In the genomic region with DNA sequence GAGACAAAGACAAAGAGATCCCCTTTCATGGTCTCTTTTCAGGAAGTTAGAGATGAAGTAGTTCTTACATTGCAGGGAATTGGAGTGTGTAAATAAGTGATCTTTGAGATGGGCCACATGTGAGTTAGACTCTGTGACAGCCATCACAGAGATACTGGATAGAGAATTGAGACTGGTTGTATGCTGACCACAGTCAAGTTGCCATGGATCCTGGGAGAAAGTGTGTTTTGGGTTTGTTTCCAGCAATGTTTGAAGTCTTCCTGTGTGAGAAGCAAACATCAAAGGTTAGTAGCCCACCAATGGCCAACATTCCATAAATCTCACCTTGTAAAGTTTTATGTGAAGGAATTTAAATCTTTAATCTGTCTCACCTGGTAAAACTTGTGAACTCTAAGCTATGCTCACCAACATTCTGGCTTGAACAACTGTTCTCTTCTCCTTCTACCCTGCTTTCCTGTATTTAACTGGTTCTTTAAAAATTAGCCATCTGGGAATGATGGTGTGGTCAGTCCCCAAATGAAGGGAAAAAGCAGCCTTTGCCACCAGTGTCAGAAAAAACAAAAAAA, we compare ENCODE assay signal across 23 mouse cellular contexts.
A peak's percentile ranks its signal among the peaks of the same experiment; 100 is the strongest.
DNase-seq lines count a peak whose midpoint lies in the region; ATAC-seq lines count a peak whose summit lies in the region.
"Had no signal": no experiment of that assay in that cellular context is flagged by ENCODE, and none has a peak within 500 bp of the region (broad histone marks: within the 10 kb centered on the region; RNA-seq: fewer than 3 reads in every experiment).

No protein-coding gene starts in this region.

- no peak overlapping the region for H3K4me2 ChIP-seq in limb, embryonic 13.5 days (replicated peaks)
- H3K4me2 ChIP-seq: embryonic facial prominence, embryonic 12.5 days; forebrain, embryonic 13.5 days; forebrain, embryonic 15.5 days had no signal

- peaks cover 12% of the 10 kb centered on the region; the same call in 1 of the 2 replicates for H3K9me3 ChIP-seq in limb, embryonic 13.5 days
- H3K9me3 ChIP-seq: embryonic facial prominence, embryonic 10.5 days; embryonic facial prominence, embryonic 12.5 days; forebrain, embryonic 15.5 days; G1E had no signal

- no peak overlapping the region for H3K9ac ChIP-seq in limb, embryonic 13.5 days
- H3K9ac ChIP-seq: embryonic facial prominence, embryonic 12.5 days; forebrain, embryonic 13.5 days; forebrain, embryonic 15.5 days; forebrain, postnatal 0 days had no signal

- H3K4me3 ChIP-seq in limb, embryonic 13.5 days, result no peak overlapping the region
- H3K4me3 ChIP-seq: embryonic facial prominence, embryonic 10.5 days; embryonic facial prominence, embryonic 12.5 days; forebrain, embryonic 13.5 days; forebrain, embryonic 15.5 days had no signal

- H3K36me3 ChIP-seq in limb, embryonic 13.5 days, result no peaks in the 10 kb centered on the region
- H3K36me3 ChIP-seq: embryonic facial prominence, embryonic 10.5 days; embryonic facial prominence, embryonic 12.5 days; forebrain, embryonic 15.5 days; G1E had no signal

- H3K27me3 ChIP-seq in limb, embryonic 13.5 days, result no peaks in the 10 kb centered on the region
- H3K27me3 ChIP-seq: CH12.LX; embryonic facial prominence, embryonic 12.5 days; Patski had no signal

- no peak overlapping the region for H3K27ac ChIP-seq in limb, embryonic 13.5 days
- H3K27ac ChIP-seq: embryonic facial prominence, embryonic 10.5 days; embryonic facial prominence, embryonic 12.5 days; forebrain, embryonic 13.5 days; forebrain, embryonic 15.5 days had no signal

- peak; percentile 51; the same call in 1 of the 2 replicates for ATAC-seq in limb, embryonic 13.5 days (ENCODE audit: low FRiP score, low read depth)
- ATAC-seq: activated CD4-positive, CD25-positive, alpha-beta regulatory T cell, adult 4 months; CD4-positive, CD25-positive, alpha-beta regulatory T cell, adult 4 months; forebrain, embryonic 13.5 days; forebrain, embryonic 15.5 days; forebrain, postnatal 0 days; Patski had no signal

- H3K4me1 ChIP-seq in limb, embryonic 13.5 days, result peaks cover 10% of the 10 kb centered on the region
- H3K4me1 ChIP-seq: embryonic facial prominence, embryonic 12.5 days; forebrain, embryonic 13.5 days had no signal

- peak; percentile 70 for DNase-seq in forelimb bud, embryonic 11.5 days (ENCODE audit: low read depth, low spot score)
- peak; percentile 47 for DNase-seq in hindlimb bud, embryonic 11.5 days (ENCODE audit: extremely low spot score, low read depth, low spot score)
- no peak for DNase-seq in thymus, adult 18-20 months
- no peak for DNase-seq in gastrocnemius, postnatal 10 days
- DNase-seq in B cell, adult 2 months, result no peak
- DNase-seq: adrenal gland, postnatal 10 days; adrenal gland, postnatal 25 days; cerebellum, adult 11-12 months; cerebellum, adult 2 months; cerebellum, adult 9-10 months; cerebellum, postnatal 10 days; cerebellum, postnatal 25 days; forebrain, postnatal 0 days had no signal

Comparison
In these comparisons a context has a peak if more than half of its experiments do, and no peak if none do; other contexts are left out.
1. DNase-seq: peak in forelimb bud, embryonic 11.5 days (single experiment) and hindlimb bud, embryonic 11.5 days (single experiment); none in thymus, adult 18-20 months (0 of 2), gastrocnemius, postnatal 10 days (single experiment) and B cell, adult 2 months (0 of 2).